Mouse (Mus musculus): ENCODE measurements around the gene Dand5.

DNA sequence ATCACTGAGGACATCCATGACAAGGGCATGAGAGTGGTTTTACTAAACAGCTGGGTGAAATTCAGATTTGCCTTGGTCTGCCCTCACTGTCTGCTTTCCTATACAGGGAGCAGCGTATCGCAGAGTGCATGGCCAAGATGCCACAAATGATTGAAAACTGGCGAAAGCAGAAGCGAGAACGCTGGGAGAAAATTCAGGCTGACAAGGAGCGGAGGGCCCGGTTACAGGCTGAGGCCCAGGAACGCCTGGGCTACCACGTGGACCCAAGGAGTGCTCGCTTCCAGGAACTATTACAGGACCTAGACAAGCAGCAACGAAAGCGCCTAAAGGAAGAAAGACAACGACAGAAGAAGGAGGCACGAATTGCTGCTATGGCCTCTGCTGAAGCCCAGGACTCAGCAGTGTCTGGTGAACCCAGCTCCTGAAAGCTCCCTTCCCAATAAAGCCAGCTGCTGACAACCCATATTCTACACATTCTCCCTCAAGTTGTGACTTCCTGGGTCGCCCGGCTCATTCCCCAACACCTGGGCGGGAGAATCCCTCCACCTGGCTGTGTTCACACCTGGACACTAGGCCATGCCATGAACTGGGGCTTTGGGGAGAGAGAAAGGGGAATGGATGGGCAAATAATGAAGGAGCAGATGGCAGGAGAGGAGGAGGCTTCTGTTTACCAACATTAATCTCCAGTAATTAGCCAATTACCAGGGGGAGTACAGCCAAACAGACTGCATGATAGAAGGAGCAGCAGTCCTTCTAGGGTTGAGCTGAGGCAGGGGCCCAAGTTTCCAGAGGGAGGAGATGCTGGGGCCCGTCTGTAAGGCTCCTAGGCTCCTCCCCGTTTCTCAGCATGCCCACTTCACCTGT, 11.6 kb upstream of the Dand5 start:
- no peak for TF ChIP-seq CTCF (IDR thresholded peaks at IDR 0.05; ENCODE audit: extremely low read depth, insufficient read length, insufficient replicate concordance, low read depth, low read length)
- no peak for TF ChIP-seq POLR2A (IDR thresholded peaks at IDR 0.05; ENCODE audit: low read depth, low read length)

Data from small intestine, adult 2 months (tissue).